Mouse (Mus musculus): ENCODE data around the gene Rhob. TPM values are rescaled to one million over a fixed set of nuclear protein-coding genes. Genes with fewer than 3 reads are reported as not detected.
"Not testable (repeated sequence)": the region's sequence is repeated elsewhere in the genome, so short reads cannot be mapped to it uniquely, and the experiment has no call there.

Gene Rhob
- polyA plus RNA-seq, 1 experiment from 2014 or later = 59.8 TPM

DNA sequence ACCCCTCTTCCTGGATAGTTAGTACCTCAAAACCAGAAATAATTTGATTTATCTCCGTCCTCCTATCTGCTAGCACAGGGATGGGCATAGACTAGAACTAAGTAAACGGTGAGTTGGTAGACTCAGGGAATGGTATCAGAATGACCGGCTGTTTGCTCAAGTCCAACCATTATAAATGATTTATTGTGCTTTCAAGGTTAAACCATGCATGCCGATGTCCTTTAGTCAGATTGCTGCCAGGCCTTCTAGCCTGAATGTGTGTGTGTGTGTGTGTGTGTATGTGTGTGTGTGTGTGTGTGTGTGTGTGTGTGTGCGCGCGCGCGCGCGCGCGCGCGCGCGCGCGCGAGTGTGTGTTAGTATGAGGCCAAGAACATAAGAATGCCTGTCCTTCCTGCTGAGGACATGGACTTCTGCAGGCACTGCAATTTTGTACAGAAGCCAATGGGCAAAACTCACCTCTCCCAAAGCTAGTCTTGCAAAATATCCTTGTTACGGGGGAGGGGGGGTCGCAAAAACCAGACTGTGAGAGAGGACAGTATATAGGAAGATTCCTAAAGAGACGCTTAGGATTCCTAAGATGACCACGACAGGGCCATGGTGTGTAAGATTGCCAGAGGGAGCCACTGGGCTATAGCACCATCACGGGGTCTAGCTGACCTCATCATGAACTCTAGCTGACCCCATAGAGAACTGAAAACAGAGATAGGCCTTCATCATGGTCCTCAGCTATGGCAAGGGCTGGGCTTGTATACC lies 29.9 kb downstream of the Rhob start:
- DNase-seq (ENCODE audit: low spot score, missing footprints) (peak; percentile 17), ATAC-seq (ENCODE audit: low FRiP score) (no peak)
- no peak overlapping the region for H3K4me2 ChIP-seq
- no peaks in the 10 kb centered on the region for H3K27me3 ChIP-seq (ENCODE audit: control insufficient read depth, insufficient read depth, low read length)
- H3K9me3 ChIP-seq (ENCODE audit: control insufficient read depth, low read length) = no peaks in the 10 kb centered on the region
- 97% methylated on average over 25 of the region's 25 CpGs for WGBS
- no peaks in the 10 kb centered on the region for H3K36me3 ChIP-seq (ENCODE audit: control insufficient read depth, insufficient read depth, low read length)
- H3K4me1 ChIP-seq (ENCODE audit: control insufficient read depth, insufficient read depth, low read length) = no peaks in the 10 kb centered on the region
- H3K4me3 ChIP-seq (ENCODE audit: low read depth, low read length) = no peak overlapping the region
- no peak overlapping the region for H3K27ac ChIP-seq (ENCODE audit: low read depth, low read length)
- H3K9ac ChIP-seq (ENCODE audit: low read length) = no peak overlapping the region

DNA sequence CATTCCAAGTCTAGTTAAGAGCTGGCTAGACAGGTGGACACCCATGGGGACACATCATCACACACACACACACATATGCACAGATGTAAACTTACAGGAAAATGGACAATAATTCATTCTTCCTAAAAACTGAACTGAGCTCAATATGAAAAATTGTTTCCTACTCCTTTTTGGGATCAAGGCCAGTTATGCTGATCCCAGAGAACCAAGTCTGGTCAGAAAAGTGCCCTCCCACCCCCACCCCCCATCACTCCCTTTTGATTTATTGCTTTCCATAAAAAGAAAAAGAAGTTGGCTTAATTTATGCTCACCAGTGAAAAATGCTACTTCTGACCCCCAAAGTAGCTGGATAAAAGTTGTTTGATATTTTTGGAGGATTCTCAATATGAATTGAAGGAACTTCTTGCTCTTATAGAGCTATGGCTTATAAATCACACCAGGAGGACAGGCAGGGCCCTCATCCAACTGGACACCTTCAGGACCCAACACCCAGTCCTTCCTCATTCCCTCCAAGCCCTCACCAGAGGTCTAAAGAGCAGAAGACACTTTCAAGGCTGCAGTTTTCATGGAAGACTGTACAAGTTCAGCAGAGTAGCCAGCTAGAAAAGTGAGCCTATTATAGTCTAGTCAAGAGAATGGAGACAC lies 31.5 kb downstream of the Rhob start:
- ATAC-seq (ENCODE audit: low FRiP score) (no peak), DNase-seq (ENCODE audit: low spot score, missing footprints) (peak; percentile 28)
- H3K36me3 ChIP-seq (ENCODE audit: control insufficient read depth, insufficient read depth, low read length) = no peaks in the 10 kb centered on the region

DNA sequence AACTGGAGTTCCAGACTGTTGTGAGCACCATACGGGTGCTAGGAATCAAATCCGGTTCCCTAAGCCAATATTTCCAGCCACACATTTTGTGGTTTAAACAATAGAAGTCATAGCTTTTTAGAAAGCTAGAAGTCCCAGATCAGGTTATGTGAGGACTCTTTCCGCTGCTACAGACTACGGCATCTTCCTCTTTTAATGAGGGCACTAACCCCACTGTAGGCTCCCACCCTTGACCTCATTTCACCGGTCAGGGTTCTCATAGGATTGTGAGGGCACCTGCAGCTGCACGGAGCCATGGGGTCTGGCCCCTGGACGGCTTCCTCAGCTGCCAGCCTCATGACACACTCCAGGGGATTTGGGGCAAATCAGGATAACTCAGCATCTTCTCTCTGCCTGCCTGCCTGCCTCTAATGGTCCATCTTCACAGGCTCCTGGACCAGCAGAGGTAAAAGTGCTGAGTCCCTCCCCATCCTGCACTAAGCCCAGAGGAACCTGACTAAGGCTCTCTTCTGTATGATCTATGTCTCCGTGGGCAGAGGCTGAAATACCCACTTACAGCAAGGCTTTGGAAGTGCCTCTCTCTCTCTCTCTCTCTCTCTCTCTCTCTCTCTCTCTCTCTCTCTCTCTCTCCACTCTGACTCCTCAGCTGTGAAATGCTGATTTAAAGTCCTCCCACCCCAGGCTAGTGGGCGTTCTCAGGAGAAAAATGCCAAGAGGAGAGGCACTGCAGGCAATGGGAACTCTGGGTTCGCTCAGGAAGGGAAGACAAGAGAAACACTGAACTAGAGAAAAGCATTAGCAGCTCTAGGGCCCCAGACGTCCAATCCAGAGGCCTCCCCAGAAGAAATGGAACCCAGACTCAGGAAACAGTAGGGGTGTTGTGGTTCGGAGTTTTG lies 32.5 kb downstream of the Rhob start:
- Histone ChIP-seq H3K27ac (ENCODE audit: low read depth, low read length) (no peak overlapping the region), H3K27me3 (ENCODE audit: control insufficient read depth, insufficient read depth, low read length) (no peaks in the 10 kb centered on the region), H3K36me3 (ENCODE audit: control insufficient read depth, insufficient read depth, low read length) (no peaks in the 10 kb centered on the region), H3K4me2 (no peak overlapping the region), H3K4me3 (ENCODE audit: low read depth, low read length) (no peak overlapping the region), H3K4me1 (ENCODE audit: control insufficient read depth, insufficient read depth, low read length) (no peaks in the 10 kb centered on the region), H3K9me3 (ENCODE audit: control insufficient read depth, low read length) (no peaks in the 10 kb centered on the region), H3K9ac (ENCODE audit: low read length) (no peak overlapping the region)
- DNase-seq (ENCODE audit: low spot score, missing footprints) (peak; percentile 47), ATAC-seq (ENCODE audit: low FRiP score) (no peak)
- WGBS = 64% methylated on average over 12 of the region's 12 CpGs

More for the DNA sequence above, 31.5 kb downstream of the Rhob start:
- Histone ChIP-seq H3K9ac (ENCODE audit: low read length) (no peak overlapping the region), H3K27me3 (ENCODE audit: control insufficient read depth, insufficient read depth, low read length) (no peaks in the 10 kb centered on the region), H3K4me2 (no peak overlapping the region), H3K4me3 (ENCODE audit: low read depth, low read length) (no peak overlapping the region), H3K9me3 (ENCODE audit: control insufficient read depth, low read length) (no peaks in the 10 kb centered on the region), H3K27ac (ENCODE audit: low read depth, low read length) (no peak overlapping the region), H3K4me1 (ENCODE audit: control insufficient read depth, insufficient read depth, low read length) (no peaks in the 10 kb centered on the region)

DNA sequence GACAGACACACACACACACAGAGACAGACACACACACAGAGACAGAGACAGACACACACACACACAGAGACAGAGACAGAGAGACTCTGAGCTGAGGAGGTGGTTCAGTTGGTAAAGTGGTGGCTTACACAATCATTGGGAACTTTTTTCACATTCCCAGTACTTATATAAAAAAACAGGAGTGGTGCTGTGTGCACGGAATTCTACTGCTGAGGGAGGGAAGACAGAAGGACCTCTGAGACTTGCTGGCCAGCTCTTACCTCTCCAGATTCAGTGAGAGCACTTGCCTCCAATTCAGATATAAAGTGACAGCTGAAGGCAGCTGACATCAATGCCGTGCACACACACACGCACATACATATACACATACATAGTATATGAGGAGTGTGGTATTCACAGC lies 34.1 kb downstream of the Rhob start:
- no peak overlapping the region for H3K4me3 ChIP-seq (ENCODE audit: low read depth, low read length)
- no peak overlapping the region for H3K9ac ChIP-seq (ENCODE audit: low read length)
- DNase-seq (ENCODE audit: low spot score, missing footprints) (peak; percentile 21), ATAC-seq (ENCODE audit: low FRiP score) (no peak)
- H3K4me2 ChIP-seq = no peak overlapping the region
- H3K4me1 ChIP-seq (ENCODE audit: control insufficient read depth, insufficient read depth, low read length) = no peaks in the 10 kb centered on the region
- no peaks in the 10 kb centered on the region for H3K9me3 ChIP-seq (ENCODE audit: control insufficient read depth, low read length)
- 90% methylated on average over 3 of the region's 3 CpGs for WGBS
- no peak overlapping the region for H3K27ac ChIP-seq (ENCODE audit: low read depth, low read length)
- no peaks in the 10 kb centered on the region for H3K36me3 ChIP-seq (ENCODE audit: control insufficient read depth, insufficient read depth, low read length)
- no peaks in the 10 kb centered on the region for H3K27me3 ChIP-seq (ENCODE audit: control insufficient read depth, insufficient read depth, low read length)

DNA sequence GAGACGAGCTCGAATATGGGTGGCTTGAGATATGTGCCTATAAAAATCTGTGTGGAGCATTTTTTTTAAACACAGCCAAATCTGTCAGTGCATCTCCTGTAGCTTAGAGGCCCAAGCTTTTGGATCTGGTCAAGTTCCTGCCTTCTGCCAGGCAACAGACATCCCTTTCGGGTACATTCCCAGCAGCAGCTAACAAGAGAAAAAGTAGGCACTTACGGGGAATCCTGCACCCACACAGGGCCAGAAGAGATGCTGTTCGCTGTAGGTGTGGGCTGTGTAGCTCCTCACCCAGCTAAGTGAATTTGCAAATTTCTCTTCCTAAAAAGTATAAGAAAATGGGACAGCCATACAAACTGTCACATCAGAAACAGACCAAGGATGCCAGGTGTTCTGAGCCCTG lies 34.8 kb downstream of the Rhob start:
- 92% methylated on average over 5 of the region's 5 CpGs for WGBS
- Histone ChIP-seq H3K9ac (ENCODE audit: low read length) (no peak overlapping the region), H3K27me3 (ENCODE audit: control insufficient read depth, insufficient read depth, low read length) (no peaks in the 10 kb centered on the region), H3K4me2 (no peak overlapping the region), H3K4me3 (ENCODE audit: low read depth, low read length) (no peak overlapping the region), H3K36me3 (ENCODE audit: control insufficient read depth, insufficient read depth, low read length) (no peaks in the 10 kb centered on the region), H3K9me3 (ENCODE audit: control insufficient read depth, low read length) (no peaks in the 10 kb centered on the region), H3K27ac (ENCODE audit: low read depth, low read length) (no peak overlapping the region), H3K4me1 (ENCODE audit: control insufficient read depth, insufficient read depth, low read length) (no peaks in the 10 kb centered on the region)
- DNase-seq (ENCODE audit: low spot score, missing footprints) (no peak), ATAC-seq (ENCODE audit: low FRiP score) (no peak)

DNA sequence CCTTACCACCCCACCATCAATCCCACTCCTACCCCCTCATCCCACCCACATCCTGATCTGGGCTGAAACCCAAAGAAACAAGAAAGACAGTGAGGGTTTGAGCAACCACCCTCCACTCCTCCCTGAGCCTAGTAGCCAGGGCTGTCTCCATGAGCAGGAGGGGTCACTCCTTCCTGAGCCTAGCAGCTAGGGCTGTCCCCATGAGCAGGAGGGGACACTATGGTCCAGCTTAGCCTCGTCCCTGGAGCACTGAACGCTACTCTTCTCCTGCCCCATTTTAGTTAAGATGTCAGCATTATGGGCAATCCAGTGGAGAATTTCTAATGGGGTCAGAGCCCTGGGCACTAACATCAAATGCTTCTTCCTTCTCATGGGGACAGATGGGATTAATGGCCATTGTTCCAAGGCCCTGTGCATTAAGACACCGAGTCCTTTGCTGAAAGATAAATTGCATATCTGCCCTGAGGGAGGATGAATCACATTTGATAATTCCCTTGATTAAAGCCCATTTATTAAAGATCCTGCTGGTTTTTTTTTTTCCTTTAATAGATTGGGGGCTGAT lies 36.1 kb downstream of the Rhob start:
- H3K27me3 ChIP-seq (ENCODE audit: control insufficient read depth, insufficient read depth, low read length) = no peaks in the 10 kb centered on the region
- H3K27ac ChIP-seq (ENCODE audit: low read depth, low read length) = no peak overlapping the region
- no peaks in the 10 kb centered on the region for H3K36me3 ChIP-seq (ENCODE audit: control insufficient read depth, insufficient read depth, low read length)
- H3K9ac ChIP-seq (ENCODE audit: low read length) = no peak overlapping the region
- no peaks in the 10 kb centered on the region for H3K9me3 ChIP-seq (ENCODE audit: control insufficient read depth, low read length)
- WGBS = 19% methylated on average over 3 of the region's 3 CpGs
- ATAC-seq (ENCODE audit: low FRiP score) (no peak), DNase-seq (ENCODE audit: low spot score, missing footprints) (no peak)
- H3K4me2 ChIP-seq = no peak overlapping the region
- H3K4me3 ChIP-seq (ENCODE audit: low read depth, low read length) = no peak overlapping the region
- H3K4me1 ChIP-seq (ENCODE audit: control insufficient read depth, insufficient read depth, low read length) = no peaks in the 10 kb centered on the region

DNA sequence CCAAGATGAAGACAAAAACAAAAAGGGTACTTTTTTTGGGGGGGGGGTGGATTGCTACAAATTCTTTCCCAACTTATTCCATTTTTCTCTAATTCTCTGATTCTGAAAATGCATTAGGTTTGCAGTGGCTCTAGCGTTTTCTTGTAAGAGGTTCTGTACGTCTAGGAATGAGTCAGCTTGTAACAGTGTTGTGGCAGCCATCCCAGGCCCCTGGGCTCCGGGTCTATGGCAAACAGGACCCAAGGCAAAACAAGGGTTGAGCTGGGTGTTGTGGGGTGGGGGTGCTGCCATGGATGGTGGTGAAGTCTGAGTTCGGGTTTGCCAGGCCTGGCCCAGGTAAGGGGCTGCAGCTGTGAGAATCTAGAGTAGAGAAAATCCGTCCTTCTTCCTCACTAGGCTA lies 37.3 kb downstream of the Rhob start:
- Histone ChIP-seq H3K9me3 (ENCODE audit: control insufficient read depth, low read length) (no peaks in the 10 kb centered on the region), H3K27ac (ENCODE audit: low read depth, low read length) (no peak overlapping the region), H3K9ac (ENCODE audit: low read length) (no peak overlapping the region), H3K27me3 (ENCODE audit: control insufficient read depth, insufficient read depth, low read length) (no peaks in the 10 kb centered on the region), H3K4me1 (ENCODE audit: control insufficient read depth, insufficient read depth, low read length) (no peaks in the 10 kb centered on the region), H3K4me2 (no peak overlapping the region), H3K36me3 (ENCODE audit: control insufficient read depth, insufficient read depth, low read length) (no peaks in the 10 kb centered on the region), H3K4me3 (ENCODE audit: low read depth, low read length) (no peak overlapping the region)
- 86% methylated on average over 5 of the region's 5 CpGs for WGBS
- no peak for ATAC-seq (ENCODE audit: low FRiP score)
- DNase-seq (ENCODE audit: low spot score, missing footprints) = no peak

DNA sequence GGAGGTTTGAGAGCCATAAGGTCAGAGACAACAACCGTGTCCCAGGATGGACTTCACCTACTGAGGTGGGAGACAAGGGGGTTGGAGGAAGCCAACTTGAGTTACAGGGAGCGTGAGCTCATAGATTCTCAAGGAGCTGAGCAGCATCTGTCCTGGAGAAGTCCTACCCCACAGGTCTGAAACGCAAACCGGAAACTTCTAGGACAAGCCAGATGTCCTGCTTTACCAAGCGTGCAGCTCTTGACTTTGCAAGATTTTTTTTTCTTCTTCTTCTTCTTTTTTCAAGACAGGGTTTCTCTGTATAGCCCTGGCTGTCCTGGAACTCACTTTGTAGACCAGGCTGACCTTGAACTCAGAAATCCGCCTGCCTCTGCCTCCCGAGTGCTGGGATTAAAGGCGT lies 38.2 kb downstream of the Rhob start:
- not testable (repeated sequence) for ATAC-seq (ENCODE audit: low FRiP score); H3K4me1 ChIP-seq (ENCODE audit: control insufficient read depth, insufficient read depth, low read length); H3K9ac ChIP-seq (ENCODE audit: low read length); H3K4me3 ChIP-seq (ENCODE audit: low read depth, low read length); DNase-seq (ENCODE audit: low spot score, missing footprints); H3K27me3 ChIP-seq (ENCODE audit: control insufficient read depth, insufficient read depth, low read length); H3K9me3 ChIP-seq (ENCODE audit: control insufficient read depth, low read length); H3K4me2 ChIP-seq; H3K27ac ChIP-seq (ENCODE audit: low read depth, low read length); H3K36me3 ChIP-seq (ENCODE audit: control insufficient read depth, insufficient read depth, low read length)
- WGBS = 94% methylated on average over 6 of the region's 8 CpGs

DNA sequence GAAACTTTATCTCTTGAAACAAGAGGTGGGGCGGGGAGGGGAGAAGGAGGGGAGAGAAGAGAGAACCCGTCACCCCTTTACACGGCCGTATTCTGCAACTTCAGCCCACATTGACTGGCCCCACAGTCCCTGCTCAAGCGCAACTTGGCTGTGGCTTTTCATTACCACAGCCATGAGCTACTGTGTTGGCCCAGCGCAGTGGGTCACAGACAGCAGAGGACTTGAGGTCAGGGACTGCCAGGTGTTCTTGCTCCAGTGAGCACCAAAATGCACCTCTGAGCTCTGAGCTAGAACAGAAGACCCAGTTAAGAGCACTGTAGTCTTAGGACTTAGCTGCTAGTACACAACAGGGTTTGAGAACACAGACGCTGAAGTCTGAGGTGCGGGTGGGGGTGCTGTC lies 41.4 kb downstream of the Rhob start:
- no peak overlapping the region for H3K9ac ChIP-seq (ENCODE audit: low read length)
- no peaks in the 10 kb centered on the region for H3K36me3 ChIP-seq (ENCODE audit: control insufficient read depth, insufficient read depth, low read length)
- H3K27ac ChIP-seq (ENCODE audit: low read depth, low read length) = no peak overlapping the region
- no peaks in the 10 kb centered on the region for H3K4me1 ChIP-seq (ENCODE audit: control insufficient read depth, insufficient read depth, low read length)
- H3K9me3 ChIP-seq (ENCODE audit: control insufficient read depth, low read length) = no peaks in the 10 kb centered on the region
- DNase-seq (ENCODE audit: low spot score, missing footprints) = peak; percentile 64
- H3K4me3 ChIP-seq (ENCODE audit: low read depth, low read length) = no peak overlapping the region
- ATAC-seq (ENCODE audit: low FRiP score) = no peak
- 90% methylated on average over 8 of the region's 8 CpGs for WGBS
- no peaks in the 10 kb centered on the region for H3K27me3 ChIP-seq (ENCODE audit: control insufficient read depth, insufficient read depth, low read length)
- H3K4me2 ChIP-seq = no peak overlapping the region

Measured in midbrain, embryonic 11.5 days (tissue).